Mouse (Mus musculus): ENCODE data around the gene Pip4k2a. TPM values are rescaled to one million over a fixed set of nuclear protein-coding genes. Genes with fewer than 3 reads are reported as not detected.
A peak's percentile ranks its signal among the peaks of the same experiment; 100 is the strongest.

The Pip4k2a gene
- total and polyA plus RNA-seq, 3 experiments: 33.9 to 102 (median 72.3) TPM

DNA sequence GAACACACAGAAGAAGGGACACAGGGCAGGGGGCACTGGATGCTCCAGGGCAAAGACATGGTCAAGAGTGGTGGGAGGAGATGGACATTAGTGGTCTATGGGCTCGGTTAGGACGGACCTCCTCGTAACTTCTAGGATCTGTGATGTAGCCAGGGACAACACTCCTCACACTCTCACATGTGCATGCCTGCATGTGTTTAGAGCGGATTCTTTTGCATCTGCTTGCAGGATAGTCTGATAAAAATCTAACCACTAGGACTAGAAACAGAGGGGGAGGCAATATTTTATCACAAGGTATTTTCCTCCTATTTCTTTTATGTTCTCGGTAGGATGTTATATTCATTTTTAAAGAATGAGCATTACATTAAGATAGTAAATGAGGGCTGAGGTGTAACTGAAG lies 38.4 kb downstream of the Pip4k2a start:
- DNase-seq (ENCODE audit: low spot score): no peak
- Histone ChIP-seq H3K4me3 (ENCODE audit: low read depth, low read length) (peak overlapping the region; percentile 13; the same call in 1 of the 2 replicates), H3K27me3 (ENCODE audit: insufficient read depth, low read length) (no peaks in the 10 kb centered on the region), H3K4me1 (ENCODE audit: insufficient read depth, low read depth, low read length) (peaks cover 97% of the 10 kb centered on the region), H3K36me3 (replicated peaks) (peaks cover 45% of the 10 kb centered on the region), H3K9me3 (replicated peaks) (no peaks in the 10 kb centered on the region)
- no peak for ATAC-seq (ENCODE audit: extremely low read depth, insufficient number of reproducible peaks, low FRiP score, poor library complexity, severe bottlenecking)
- no peak for TF ChIP-seq GATA2 (IDR thresholded peaks at IDR 0.05; ENCODE audit: borderline replicate concordance, low read depth, low read length)
- no peak for TF ChIP-seq TAL1 (conservative IDR thresholded peaks at IDR 0.05; ENCODE audit: low read depth, low read length)
- no peak for TF ChIP-seq POLR2AphosphoS5 (IDR thresholded peaks at IDR 0.05; ENCODE audit: insufficient replicate concordance, low read depth, low read length)
- no peak for TF ChIP-seq CTCF (IDR thresholded peaks at IDR 0.05; ENCODE audit: low read depth, low read length)
- TF ChIP-seq GATA1 (IDR thresholded peaks at IDR 0.05; ENCODE audit: borderline replicate concordance, low read length): no peak

GRCm38 (mm10) chr2:18959008-18959407 lies 38.9 kb downstream of the Pip4k2a start:
- H3K4me3 ChIP-seq (ENCODE audit: low read depth, low read length): peak overlapping the region; percentile 2; the same call in 1 of the 2 replicates
- DNase-seq (ENCODE audit: low spot score): no peak
- TF ChIP-seq GATA1 (IDR thresholded peaks at IDR 0.05; ENCODE audit: borderline replicate concordance, low read length) (no peak), CTCF (IDR thresholded peaks at IDR 0.05; ENCODE audit: low read depth, low read length) (no peak), GATA2 (IDR thresholded peaks at IDR 0.05; ENCODE audit: borderline replicate concordance, low read depth, low read length) (no peak), POLR2AphosphoS5 (IDR thresholded peaks at IDR 0.05; ENCODE audit: insufficient replicate concordance, low read depth, low read length) (no peak), TAL1 (conservative IDR thresholded peaks at IDR 0.05; ENCODE audit: low read depth, low read length) (no peak)
- H3K36me3 ChIP-seq (replicated peaks): peaks cover 45% of the 10 kb centered on the region
- H3K27me3 ChIP-seq (ENCODE audit: insufficient read depth, low read length): no peaks in the 10 kb centered on the region
- H3K9me3 ChIP-seq (replicated peaks): no peaks in the 10 kb centered on the region
- H3K4me1 ChIP-seq (ENCODE audit: insufficient read depth, low read depth, low read length): peaks cover 98% of the 10 kb centered on the region
- peak; percentile 22; the same call in 1 of the 2 replicates for ATAC-seq (ENCODE audit: extremely low read depth, insufficient number of reproducible peaks, low FRiP score, poor library complexity, severe bottlenecking)

DNA sequence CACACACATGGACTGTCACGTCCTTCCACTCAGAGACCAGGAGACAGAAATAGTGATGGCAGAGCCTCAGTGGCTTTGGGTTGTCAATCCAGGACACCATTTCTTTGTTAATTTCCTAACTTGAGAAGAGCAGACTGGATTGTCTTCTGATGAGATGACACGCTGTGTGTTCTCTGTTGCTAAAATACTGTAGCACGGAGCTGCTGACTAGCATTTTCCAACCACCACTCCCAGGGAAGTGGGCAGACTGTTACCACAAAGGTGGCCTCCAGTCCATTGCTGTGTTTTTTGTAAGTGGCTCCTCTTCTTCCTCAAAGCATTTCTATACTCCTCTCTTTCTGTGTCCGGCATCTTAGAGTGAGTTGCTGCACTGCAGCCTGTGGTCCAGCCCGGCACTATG lies 39.4 kb downstream of the Pip4k2a start:
- DNase-seq (ENCODE audit: low spot score): no peak
- TF ChIP-seq GATA1 (IDR thresholded peaks at IDR 0.05; ENCODE audit: borderline replicate concordance, low read length) (no peak), GATA2 (IDR thresholded peaks at IDR 0.05; ENCODE audit: borderline replicate concordance, low read depth, low read length) (no peak), POLR2AphosphoS5 (IDR thresholded peaks at IDR 0.05; ENCODE audit: insufficient replicate concordance, low read depth, low read length) (no peak), CTCF (IDR thresholded peaks at IDR 0.05; ENCODE audit: low read depth, low read length) (no peak), TAL1 (conservative IDR thresholded peaks at IDR 0.05; ENCODE audit: low read depth, low read length) (no peak)

DNA sequence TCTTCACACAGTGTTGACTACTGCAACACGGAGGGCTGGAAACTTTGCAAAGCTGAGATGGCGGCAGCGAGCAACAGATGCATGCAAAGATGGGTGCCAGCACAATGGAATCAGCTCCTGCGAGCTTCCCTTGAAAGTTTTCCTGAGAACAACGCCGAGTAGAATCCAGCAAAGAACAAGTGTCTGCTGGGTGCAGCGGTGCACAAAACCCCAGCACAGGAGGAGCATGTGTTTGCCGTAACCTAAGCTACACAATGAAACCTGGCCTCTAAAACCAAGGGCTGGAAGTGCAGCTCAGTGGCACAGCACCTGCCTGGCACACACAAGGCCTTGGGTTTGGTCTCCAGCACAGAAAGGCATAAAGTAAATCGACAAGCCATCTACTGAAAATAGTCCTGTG lies 39.9 kb downstream of the Pip4k2a start:
- H3K36me3 ChIP-seq (replicated peaks): peaks cover 36% of the 10 kb centered on the region
- DNase-seq (ENCODE audit: low spot score) (no peak), ATAC-seq (ENCODE audit: extremely low read depth, insufficient number of reproducible peaks, low FRiP score, poor library complexity, severe bottlenecking) (no peak)
- TF ChIP-seq GATA2 (IDR thresholded peaks at IDR 0.05; ENCODE audit: borderline replicate concordance, low read depth, low read length) (no peak), TAL1 (conservative IDR thresholded peaks at IDR 0.05; ENCODE audit: low read depth, low read length) (no peak), POLR2AphosphoS5 (IDR thresholded peaks at IDR 0.05; ENCODE audit: insufficient replicate concordance, low read depth, low read length) (no peak), CTCF (IDR thresholded peaks at IDR 0.05; ENCODE audit: low read depth, low read length) (no peak), GATA1 (IDR thresholded peaks at IDR 0.05; ENCODE audit: borderline replicate concordance, low read length) (no peak)
- peaks cover 98% of the 10 kb centered on the region for H3K4me1 ChIP-seq (ENCODE audit: insufficient read depth, low read depth, low read length)
- H3K27me3 ChIP-seq (ENCODE audit: insufficient read depth, low read length): no peaks in the 10 kb centered on the region
- H3K4me3 ChIP-seq (ENCODE audit: low read depth, low read length): peak overlapping the region; percentile 14; the same call in 1 of the 2 replicates
- H3K9me3 ChIP-seq (replicated peaks): no peaks in the 10 kb centered on the region

More for the DNA sequence above, 39.4 kb downstream of the Pip4k2a start:
- Histone ChIP-seq H3K27me3 (ENCODE audit: insufficient read depth, low read length) (no peaks in the 10 kb centered on the region), H3K4me3 (ENCODE audit: low read depth, low read length) (peak overlapping the region; percentile 45; the same call in 1 of the 2 replicates), H3K4me1 (ENCODE audit: insufficient read depth, low read depth, low read length) (peaks cover 98% of the 10 kb centered on the region), H3K9me3 (replicated peaks) (no peaks in the 10 kb centered on the region), H3K36me3 (replicated peaks) (peaks cover 40% of the 10 kb centered on the region)
- no peak for ATAC-seq (ENCODE audit: extremely low read depth, insufficient number of reproducible peaks, low FRiP score, poor library complexity, severe bottlenecking)

DNA sequence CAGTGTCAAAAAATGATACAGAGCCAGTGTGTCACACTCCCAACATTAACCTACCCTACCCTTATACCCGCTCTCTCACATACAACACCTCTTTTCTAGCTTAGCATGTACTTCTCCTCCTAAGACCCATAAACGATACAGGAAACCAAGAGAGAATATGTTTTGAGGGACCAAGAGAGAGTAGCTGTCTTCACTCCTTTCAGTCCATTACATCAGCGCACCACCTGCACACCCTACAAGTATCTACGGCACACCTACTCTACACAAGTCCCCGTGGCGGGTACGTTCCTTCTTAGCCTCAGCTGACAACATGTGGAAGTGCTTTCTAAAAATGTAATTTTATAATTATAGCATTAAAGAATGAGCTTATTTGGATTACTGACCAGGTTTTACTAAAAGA lies 40.5 kb downstream of the Pip4k2a start:
- peaks cover 98% of the 10 kb centered on the region for H3K4me1 ChIP-seq (ENCODE audit: insufficient read depth, low read depth, low read length)
- ATAC-seq (ENCODE audit: extremely low read depth, insufficient number of reproducible peaks, low FRiP score, poor library complexity, severe bottlenecking) (no peak), DNase-seq (ENCODE audit: low spot score) (no peak)
- H3K9me3 ChIP-seq (replicated peaks): no peaks in the 10 kb centered on the region
- H3K36me3 ChIP-seq (replicated peaks): peaks cover 32% of the 10 kb centered on the region
- no peak for TF ChIP-seq GATA2 (IDR thresholded peaks at IDR 0.05; ENCODE audit: borderline replicate concordance, low read depth, low read length)
- TF ChIP-seq POLR2AphosphoS5 (IDR thresholded peaks at IDR 0.05; ENCODE audit: insufficient replicate concordance, low read depth, low read length): no peak
- no peak overlapping the region for H3K4me3 ChIP-seq (ENCODE audit: low read depth, low read length)
- no peaks in the 10 kb centered on the region for H3K27me3 ChIP-seq (ENCODE audit: insufficient read depth, low read length)

- DNase-seq (ENCODE audit: low spot score) (no peak), ATAC-seq (ENCODE audit: extremely low read depth, insufficient number of reproducible peaks, low FRiP score, poor library complexity, severe bottlenecking) (no peak)
- peaks cover 26% of the 10 kb centered on the region for H3K36me3 ChIP-seq (replicated peaks)
- peaks cover 97% of the 10 kb centered on the region for H3K4me1 ChIP-seq (ENCODE audit: insufficient read depth, low read depth, low read length)
- TF ChIP-seq GATA2 (IDR thresholded peaks at IDR 0.05; ENCODE audit: borderline replicate concordance, low read depth, low read length): no peak
- TF ChIP-seq GATA1 (IDR thresholded peaks at IDR 0.05; ENCODE audit: borderline replicate concordance, low read length): no peak
- TF ChIP-seq POLR2AphosphoS5 (IDR thresholded peaks at IDR 0.05; ENCODE audit: insufficient replicate concordance, low read depth, low read length): no peak
- TF ChIP-seq TAL1 (conservative IDR thresholded peaks at IDR 0.05; ENCODE audit: low read depth, low read length): no peak
- TF ChIP-seq CTCF (IDR thresholded peaks at IDR 0.05; ENCODE audit: low read depth, low read length): no peak
- H3K9me3 ChIP-seq (replicated peaks): no peaks in the 10 kb centered on the region
- H3K27me3 ChIP-seq (ENCODE audit: insufficient read depth, low read length): no peaks in the 10 kb centered on the region
- H3K4me3 ChIP-seq (ENCODE audit: low read depth, low read length): no peak overlapping the region; the same call in 1 of the 2 replicates
These were observed 41.0 kb downstream of the Pip4k2a start for GRCm38 (mm10) chr2:18956945-18957344.

Measured in G1E (cell line).